Mouse (Mus musculus): ENCODE measurements around the gene Pou6f1.
"Not testable (repeated sequence)": the region's sequence is repeated elsewhere in the genome, so short reads cannot be mapped to it uniquely, and the experiment has no call there.

DNA sequence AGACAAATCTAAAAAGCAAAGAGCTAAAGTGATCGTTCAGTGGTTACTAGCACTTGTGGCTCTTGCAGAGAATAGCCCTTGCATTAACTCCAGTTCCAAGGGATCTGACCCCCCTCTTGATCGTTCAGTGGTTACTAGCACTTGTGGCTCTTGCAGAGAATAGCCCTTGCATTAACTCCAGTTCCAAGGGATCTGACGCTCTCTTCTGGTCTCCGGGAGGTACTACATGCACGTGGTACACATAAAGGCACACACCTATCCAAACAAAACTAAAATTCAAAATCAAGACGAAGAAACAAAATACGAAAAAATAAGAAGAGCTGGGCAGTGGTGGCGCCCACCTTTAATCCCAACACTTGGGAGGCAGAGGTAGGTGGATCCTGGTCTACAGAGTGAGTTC lies 6.9 kb upstream of the Pou6f1 start:
- TF ChIP-seq ETS1 (conservative IDR thresholded peaks at IDR 0.05; ENCODE audit: low read depth, low read length); MXI1 (IDR thresholded peaks at IDR 0.05; ENCODE audit: low read depth, low read length): not testable (repeated sequence)

Data from CH12.LX (cell line).